Mouse (Mus musculus) heart, postnatal 25 days (tissue): ENCODE results near the gene Col9a2. TPM values are rescaled to one million over a fixed set of nuclear protein-coding genes. Genes with fewer than 3 reads are reported as not detected.
"Not testable (repeated sequence)": the region's sequence is repeated elsewhere in the genome, so short reads cannot be mapped to it uniquely, and the experiment has no call there.

Experiments used
- DNase-seq: peaks from one replicate; pipeline ENCODE4 v3.0.0; 2022; ENCODE audit warnings: low spot score
- intact Hi-C: fragments of 180-260 bp; cut with DNase I; formaldehyde crosslinking; loops from one replicate; pipeline ENCODE4 v1.15.1; 2025
- total RNA-seq, 2 experiments: library from RNA; stranded (reverse); gene quantifications; 2 replicates each; pipeline ENCODE4 v1.2.3; 2021

Col9a2 gene
- total RNA-seq, 2 experiments from 2014 or later = not detected

GRCm38 (mm10) chr4:121059218-121059617, 20.0 kb downstream of the Col9a2 start:
- intact Hi-C loops, DNase-seq: not testable (repeated sequence)

DNA sequence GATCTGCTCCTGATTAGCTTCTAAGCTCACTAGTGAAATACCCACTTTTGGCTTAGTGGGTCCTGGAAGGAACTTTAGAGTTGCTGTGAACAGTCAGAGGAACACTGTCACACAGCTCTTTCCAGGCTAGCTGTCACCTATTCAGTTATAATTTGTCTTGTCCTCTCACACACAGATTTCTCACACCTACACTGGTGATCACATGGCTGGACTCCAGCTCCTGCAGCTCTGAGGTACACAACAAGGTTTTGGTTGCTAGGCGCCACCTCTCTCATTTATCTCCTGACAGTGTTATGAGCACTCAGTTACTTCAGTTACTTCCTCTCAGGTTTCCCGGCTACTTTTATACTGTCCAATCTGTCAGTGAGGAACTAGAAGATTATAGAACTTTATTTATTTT, 26.2 kb downstream of the Col9a2 start:
- DNase-seq = no peak
- intact Hi-C loops = no loop called here

GRCm38 (mm10) chr4:121074250-121074649, 35.1 kb downstream of the Col9a2 start:
- DNase-seq = no peak
- intact Hi-C loops = no loop called here

DNA sequence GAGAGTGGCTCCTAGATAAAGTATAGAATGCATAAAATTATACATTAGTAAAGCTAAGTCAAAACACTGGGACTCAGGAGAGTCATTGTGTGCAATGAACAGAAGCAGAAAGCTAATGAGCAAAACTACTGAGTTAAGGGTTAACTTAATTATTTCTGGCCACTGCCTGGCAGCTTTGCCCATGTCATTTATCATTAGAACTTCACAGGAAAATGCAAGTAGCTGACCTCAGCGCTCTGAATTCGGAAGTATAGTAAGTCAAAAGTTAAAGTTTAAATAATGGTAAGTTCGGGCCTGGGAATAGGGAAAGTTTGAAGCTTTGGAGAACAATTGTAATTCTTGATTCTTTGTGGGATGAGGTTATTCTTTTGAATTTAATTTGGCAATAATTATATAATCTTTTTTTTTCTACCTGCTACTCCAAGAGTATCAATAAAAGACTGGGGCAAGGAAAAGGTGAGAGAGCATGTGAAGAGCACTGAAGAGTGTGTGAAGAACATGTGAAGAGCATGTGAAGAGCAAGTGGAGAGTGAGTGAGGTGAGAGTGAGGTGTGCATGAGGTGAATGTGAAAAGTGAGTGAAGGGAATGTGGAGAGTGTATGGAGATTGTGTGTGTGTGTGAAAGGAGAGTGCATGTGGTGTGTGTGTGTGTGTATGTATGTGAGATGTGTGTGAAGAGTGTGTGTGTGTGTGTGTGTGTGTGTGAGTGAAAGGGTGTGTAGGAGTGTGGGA, 38.9 kb downstream of the Col9a2 start:
- no peak for DNase-seq
- intact Hi-C loops = no loop called here

- intact Hi-C loops = no loop called here
- no peak for DNase-seq
Measured at GRCm38 (mm10) chr4:121080395-121080794, 41.2 kb downstream of the Col9a2 start.

DNA sequence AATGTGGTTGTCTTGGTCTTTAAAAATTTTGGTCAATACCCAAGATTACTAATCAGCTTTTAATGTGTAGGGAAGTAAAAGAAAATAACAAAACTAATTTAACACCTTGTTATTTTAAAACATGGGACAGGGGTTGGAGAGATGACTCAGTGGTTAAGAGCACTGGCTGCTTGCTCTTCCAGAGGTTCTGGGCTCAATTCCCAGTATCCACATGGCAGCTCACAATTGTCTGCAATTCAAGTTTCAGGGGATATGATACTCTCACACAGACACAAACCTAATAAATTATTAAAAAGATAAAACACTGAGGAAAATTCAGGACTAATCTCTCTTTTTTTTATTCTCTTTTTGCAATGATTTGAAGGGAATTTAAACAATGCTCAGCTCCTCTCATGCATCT, 45.3 kb downstream of the Col9a2 start:
- no peak for DNase-seq

GRCm38 (mm10) chr4:121088696-121089095, 49.5 kb downstream of the Col9a2 start:
- intact Hi-C loops = no loop called here
- DNase-seq = no peak

More for the DNA sequence above, 45.3 kb downstream of the Col9a2 start:
- intact Hi-C loops = no loop called here

- intact Hi-C loops = no loop called here
- no peak for DNase-seq
Measured at GRCm38 (mm10) chr4:121090211-121090610, 51.0 kb downstream of the Col9a2 start.

DNA sequence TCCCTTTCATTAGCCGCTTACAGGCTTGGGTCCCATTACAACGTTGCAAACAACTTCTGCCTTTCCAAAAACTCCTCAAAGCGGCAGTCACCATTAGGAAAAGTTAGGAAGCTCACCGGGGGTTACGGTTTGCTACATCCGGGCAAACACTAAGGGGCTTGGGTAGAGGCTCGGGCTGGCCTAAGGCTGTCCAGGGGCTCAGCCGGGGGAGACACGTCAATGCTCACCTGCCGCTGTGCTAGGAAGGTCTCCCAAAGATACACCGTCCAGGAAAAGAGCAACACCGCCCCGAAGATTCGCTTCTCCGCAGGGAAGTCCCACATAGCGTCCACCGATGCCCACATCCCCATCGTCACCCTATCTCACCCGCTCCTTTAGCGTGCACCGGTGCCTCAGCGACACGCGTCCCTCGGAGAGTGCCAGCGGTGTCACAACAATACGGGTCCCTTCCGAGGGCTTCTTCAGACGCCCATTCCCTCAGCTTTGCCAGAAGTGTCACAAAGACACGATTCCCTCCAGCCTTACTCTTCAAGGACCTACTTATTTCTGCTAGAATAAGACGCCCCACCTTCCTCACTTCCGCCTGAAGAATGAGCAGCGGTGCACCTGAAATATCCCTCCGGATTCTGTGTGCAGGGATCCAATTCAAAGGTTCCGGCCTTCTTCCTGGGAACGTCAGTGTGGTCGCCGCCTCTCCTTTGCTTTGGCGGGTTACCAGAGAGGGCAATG, 58.6 kb downstream of the Col9a2 start, which contains the start of gene Zmpste24:
Gene Zmpste24, minus strand, starts transcription at position 592 of the 729 bp plus-strand sequence.
- intact Hi-C loops = loop anchor here (5.0 kb wide), 1 partner anchor 114 kb away; no protein-coding TSS in a partner anchor
- peak; percentile 51 for DNase-seq

GRCm38 (mm10) chr4:121103304-121103703, 64.1 kb downstream of the Col9a2 start:
- DNase-seq = no peak
- intact Hi-C loops = no loop called here

Other genes starting within 250 kb of the Col9a2 start
- gene Nfyc, start 207.8 kb upstream of the Col9a2 start, total RNA-seq = 10 to 100 TPM; 58.6 to 62.3 TPM
- under 1 TPM in 1 of 2 experiments, not detected in 1; 0.05 TPM for gene Rims3, start 184.6 kb upstream of the Col9a2 start, total RNA-seq
- gene Exo5, start 114.4 kb upstream of the Col9a2 start, total RNA-seq = 1 to 10 TPM; 3.9 to 4.4 TPM
- 1 to 10 TPM in 1 of 2 experiments, under 1 TPM in 1; 0.95 to 1.2 TPM for gene Zfp69, start 87.7 kb upstream of the Col9a2 start, total RNA-seq
- gene Smap2, start 22.1 kb upstream of the Col9a2 start, total RNA-seq = 10 to 100 TPM; 42.2 to 42.4 TPM
- gene Zmpste24, start 58.9 kb downstream of the Col9a2 start, total RNA-seq = 10 to 100 TPM; 20.1 to 23.4 TPM
- not detected for gene Tmco2, start 69.8 kb downstream of the Col9a2 start, total RNA-seq
- gene Rlf, start 175.7 kb downstream of the Col9a2 start, total RNA-seq = 10 to 100 TPM in 1 of 2 experiments, 1 to 10 TPM in 1; 9.6 to 11.0 TPM